Mouse (Mus musculus): ENCODE measurements around the gene Twsg1.

DNA sequence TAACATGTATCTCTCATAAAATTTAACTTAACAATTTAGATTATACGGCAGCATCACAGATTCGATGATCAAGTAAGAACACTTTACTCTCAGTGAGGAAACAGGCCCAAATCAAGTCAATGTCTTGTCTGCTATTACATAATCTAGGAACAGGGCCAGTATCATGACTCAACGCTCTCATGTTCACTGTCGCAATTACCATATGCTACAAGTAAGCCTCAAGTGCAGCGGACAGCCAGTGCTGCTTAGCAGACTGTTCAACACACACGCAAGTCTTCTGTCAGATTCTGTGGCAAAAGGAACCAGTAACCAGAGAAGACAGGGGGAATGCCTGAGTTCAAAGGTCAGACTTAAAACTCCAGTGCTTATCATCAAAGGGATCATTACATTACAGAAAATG, 20.1 kb downstream of the Twsg1 start:
- TF ChIP-seq CTCF (conservative IDR thresholded peaks at IDR 0.05; ENCODE audit: insufficient read depth, insufficient read length, low read depth, low read length): no peak
- no peak for TF ChIP-seq POLR2A (IDR thresholded peaks at IDR 0.05; ENCODE audit: low read depth, low read length)

Measured in kidney, adult 2 months (tissue).